ENCODE assay signal across 20 mouse cellular contexts in the genomic region with DNA sequence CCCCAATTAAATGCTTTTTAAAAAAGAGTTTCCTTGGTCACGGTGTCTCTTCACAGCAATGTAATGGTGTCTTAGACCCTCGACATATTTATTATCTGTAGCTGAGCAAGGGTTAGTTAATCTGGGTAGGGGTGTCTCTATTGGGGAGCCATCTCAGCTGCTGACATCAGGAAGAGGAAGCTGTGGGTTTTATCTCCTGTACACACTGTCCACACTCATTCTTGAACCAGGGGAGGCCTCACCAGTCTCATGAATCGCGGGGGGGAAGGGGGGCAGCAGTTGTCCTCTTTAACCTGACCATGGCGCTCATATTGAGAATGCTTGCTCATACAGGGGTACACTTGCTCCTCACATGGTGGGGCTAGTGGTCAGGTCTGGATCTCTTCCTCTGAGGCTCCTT. TPM values are rescaled to one million over a fixed set of nuclear protein-coding genes. Genes with fewer than 3 reads are reported as not detected.
"Had no signal": no experiment of that assay in that cellular context is flagged by ENCODE, and none has a peak within 500 bp of the region (broad histone marks: within the 10 kb centered on the region; RNA-seq: fewer than 3 reads in every experiment).

No protein-coding gene starts in this region.

- ATAC-seq: intestine, embryonic 15.5 days; lung, postnatal 0 days had no signal

- H3K9me3 ChIP-seq: intestine, embryonic 15.5 days; limb, embryonic 10.5 days; neural tube, embryonic 15.5 days had no signal

- DNase-seq: kidney, adult 18-20 months; kidney, postnatal 10 days; kidney, postnatal 4 days; lung, adult 2 months; lung, postnatal 36 days; midbrain, embryonic 14.5 days; right cerebral cortex, postnatal 4 days; thymus, adult 18-20 months; thymus, postnatal 14 days had no signal

- H3K9ac ChIP-seq: intestine, embryonic 15.5 days; liver, embryonic 14.5 days; neural tube, embryonic 15.5 days had no signal

- H3K4me2 ChIP-seq: intestine, embryonic 15.5 days; neural tube, embryonic 15.5 days had no signal

- H3K27me3 ChIP-seq: intestine, embryonic 15.5 days; neural tube, embryonic 15.5 days had no signal

- H3K4me3 ChIP-seq: intestine, embryonic 15.5 days; layer of hippocampus, adult 2 months; limb, embryonic 10.5 days; myocyte; neural tube, embryonic 15.5 days had no signal

- H3K27ac ChIP-seq: intestine, embryonic 15.5 days; layer of hippocampus, adult 2 months; limb, embryonic 10.5 days; liver, embryonic 14.5 days; neural tube, embryonic 15.5 days had no signal

- H3K36me3 ChIP-seq: intestine, embryonic 15.5 days; limb, embryonic 10.5 days; neural tube, embryonic 15.5 days had no signal

- H3K4me1 ChIP-seq: intestine, embryonic 15.5 days; limb, embryonic 10.5 days; neural tube, embryonic 15.5 days had no signal

RNA-seq across cellular contexts. Expression of a gene that starts 1.4 kb away (rescaled TPM):
- total RNA-seq: layer of hippocampus, adult 2 months; layer of hippocampus, postnatal 10 days; left cerebral cortex, postnatal 10 days had no signal
- polyA plus RNA-seq: kidney, embryonic 14.5 days; limb, embryonic 10.5 days; lung, adult 2 months; lung, postnatal 0 days; midbrain, embryonic 14.5 days; myocyte; neural tube, embryonic 11.5 days; neural tube, embryonic 15.5 days had no signal
